8 mouse cellular contexts compared by ENCODE assay signal in genomic region chr11:101666626-101667345, GRCm38 (mm10). TPM values are rescaled to one million over a fixed set of nuclear protein-coding genes. Genes with fewer than 3 reads are reported as not detected.
DNase-seq lines count a peak whose midpoint lies in the region; ATAC-seq lines count a peak whose summit lies in the region.

No protein-coding gene starts in this region.

- DNase-seq in left cerebral cortex, postnatal 36 days (ENCODE audit: low spot score in 2 of 2): peak; percentile 28 to 30
- no peak for DNase-seq in left cerebral cortex, adult 11 months (ENCODE audit: low spot score)
- DNase-seq in thymus, adult 18-20 months: no peak
- no peak for DNase-seq in embryo, embryonic 10 days (ENCODE audit: low spot score)
- DNase-seq in layer of hippocampus, adult 18-20 months (ENCODE audit: low spot score in 2 of 2): no peak

- peak overlapping the region; percentile 94 for H3K4me2 ChIP-seq in forebrain, embryonic 12.5 days
- H3K4me2 ChIP-seq in hindbrain, embryonic 12.5 days (replicated peaks): peak overlapping the region; percentile 89
- peak overlapping the region; percentile 95 for H3K4me2 ChIP-seq in lung, embryonic 15.5 days

- intact Hi-C loops in left cerebral cortex, postnatal 36 days (cut with DNase I): no loop called here

- no peak overlapping the region for H3K27ac ChIP-seq in forebrain, embryonic 12.5 days
- H3K27ac ChIP-seq in hindbrain, embryonic 12.5 days: peak overlapping the region; percentile 12; the same call in 1 of the 2 replicates
- H3K27ac ChIP-seq in lung, embryonic 15.5 days: no peak overlapping the region

- ATAC-seq in forebrain, embryonic 12.5 days (ENCODE audit: low FRiP score): no peak
- ATAC-seq in hindbrain, embryonic 12.5 days (ENCODE audit: low FRiP score): no peak
- ATAC-seq in lung, embryonic 15.5 days (ENCODE audit: borderline replicate concordance, extremely low read depth, low FRiP score, low TSS enrichment): no peak

- peaks cover 12% of the 10 kb centered on the region for H3K27me3 ChIP-seq in forebrain, embryonic 12.5 days
- peaks cover 9% of the 10 kb centered on the region for H3K27me3 ChIP-seq in hindbrain, embryonic 12.5 days
- no peaks in the 10 kb centered on the region for H3K27me3 ChIP-seq in lung, embryonic 15.5 days

- no peaks in the 10 kb centered on the region for H3K36me3 ChIP-seq in forebrain, embryonic 12.5 days (replicated peaks)
- no peaks in the 10 kb centered on the region for H3K36me3 ChIP-seq in hindbrain, embryonic 12.5 days
- H3K36me3 ChIP-seq in lung, embryonic 15.5 days: no peaks in the 10 kb centered on the region

- peaks cover 28% of the 10 kb centered on the region for H3K4me1 ChIP-seq in forebrain, embryonic 12.5 days
- H3K4me1 ChIP-seq in hindbrain, embryonic 12.5 days: peaks cover 29% of the 10 kb centered on the region
- H3K4me1 ChIP-seq in lung, embryonic 15.5 days: peaks cover 33% of the 10 kb centered on the region

- H3K9ac ChIP-seq in forebrain, embryonic 12.5 days: peak overlapping the region; percentile 47; the same call in 1 of the 2 replicates
- H3K9ac ChIP-seq in hindbrain, embryonic 12.5 days: peak overlapping the region; percentile 50
- peak overlapping the region; percentile 4; the same call in 1 of the 2 replicates for H3K9ac ChIP-seq in lung, embryonic 15.5 days

- no peaks in the 10 kb centered on the region for H3K9me3 ChIP-seq in forebrain, embryonic 12.5 days
- no peaks in the 10 kb centered on the region for H3K9me3 ChIP-seq in hindbrain, embryonic 12.5 days (replicated peaks)
- H3K9me3 ChIP-seq in lung, embryonic 15.5 days: no peaks in the 10 kb centered on the region

- 86% methylated on average over 28 of the region's 28 CpGs for WGBS in forebrain, embryonic 12.5 days
- WGBS in hindbrain, embryonic 12.5 days: 79% methylated on average over 28 of the region's 28 CpGs
- 70% methylated on average over 28 of the region's 28 CpGs for whole genome bisulfite sequencing in lung, embryonic 15.5 days

- peak overlapping the region; percentile 58 for H3K4me3 ChIP-seq in forebrain, embryonic 12.5 days (replicated peaks)
- peak overlapping the region; percentile 15 for H3K4me3 ChIP-seq in hindbrain, embryonic 12.5 days
- peak overlapping the region; percentile 8; the same call in 1 of the 2 replicates for H3K4me3 ChIP-seq in lung, embryonic 15.5 days

RNA-seq across cellular contexts. Expression of gene Arl4d, which starts 1.4 kb away (rescaled TPM):
- 10 to 100 TPM; 18.3 to 38.8 TPM for total RNA-seq in left cerebral cortex, postnatal 36 days (2021)
- 16.2 and 24.1 TPM in 2 replicates for polyA plus RNA-seq in forebrain, embryonic 12.5 days (2016; fragmentation: Nextera tagmentation; extraction: Ambion mirVana)
- polyA plus RNA-seq in hindbrain, embryonic 12.5 days (2016; fragmentation: Nextera tagmentation; extraction: Ambion mirVana): 11.6 and 12.1 TPM in 2 replicates
- polyA plus RNA-seq in lung, embryonic 15.5 days (2015; fragmentation: Nextera tagmentation; extraction: Ambion mirVana): 4.4 and 4.9 TPM in 2 replicates
- 10 to 100 TPM; 16.8 to 32.1 TPM for total RNA-seq in layer of hippocampus, adult 18-20 months (2021)

RNA-seq across cellular contexts. Expression of gene Rdm1, which starts 39.8 kb away (rescaled TPM):
- 1 to 10 TPM; 6.0 to 6.5 TPM for total RNA-seq in left cerebral cortex, postnatal 36 days (2021)
- polyA plus RNA-seq in forebrain, embryonic 12.5 days (2016; fragmentation: Nextera tagmentation; extraction: Ambion mirVana): 50.9 and 58.5 TPM in 2 replicates
- polyA plus RNA-seq in hindbrain, embryonic 12.5 days (2016; fragmentation: Nextera tagmentation; extraction: Ambion mirVana): 29.4 and 35.4 TPM in 2 replicates
- polyA plus RNA-seq in lung, embryonic 15.5 days (2015; fragmentation: Nextera tagmentation; extraction: Ambion mirVana): 46.5 and 49.8 TPM in 2 replicates
- 10 to 100 TPM; 12.0 to 15.0 TPM for total RNA-seq in layer of hippocampus, adult 18-20 months (2021)

Comparison
In these comparisons a context has a peak if more than half of its experiments do, and no peak if none do; other contexts are left out.
1. DNase-seq: peak in left cerebral cortex, postnatal 36 days (2 of 2); none in left cerebral cortex, adult 11 months (single experiment), thymus, adult 18-20 months (0 of 2), embryo, embryonic 10 days (single experiment) and layer of hippocampus, adult 18-20 months (0 of 2).
2. H3K4me3 ChIP-seq: peak in every context shown above with its lines; median percentile 58 in forebrain, embryonic 12.5 days; 15 in hindbrain, embryonic 12.5 days; 8 in lung, embryonic 15.5 days.
3. Peak in every context shown above with its lines, with median percentiles within 50 percentile points of each other: H3K4me2 ChIP-seq and H3K9ac ChIP-seq.